Mouse (Mus musculus) thymus, adult 2 months (tissue): ENCODE data around the gene Rere. TPM values are rescaled to one million over a fixed set of nuclear protein-coding genes. Genes with fewer than 3 reads are reported as not detected.

Source experiments
- DNase-seq: peaks from one replicate; pipeline ENCODE4 v3.0.0; 2021
- H3K27ac ChIP-seq: fragments of 200-500 bp; 2 replicates; pipeline ENCODE4 v1.5.1; 2012; ENCODE audit warnings: low read length, control low read depth; ENCODE audit not compliant: control insufficient read depth, insufficient read depth
- H3K27me3 ChIP-seq: fragments of 200-500 bp; 2 replicates; pipeline ENCODE4 v1.6.1; 2012; ENCODE audit warnings: mild to moderate bottlenecking, low read length, moderate library complexity, mixed read lengths; ENCODE audit not compliant: control insufficient read depth, insufficient read depth
- H3K36me3 ChIP-seq: fragments of 200-500 bp; 2 replicates; pipeline ENCODE4 v1.6.1; 2012; ENCODE audit warnings: mild to moderate bottlenecking, low read length, moderate library complexity; ENCODE audit not compliant: control insufficient read depth, insufficient read depth
- H3K4me1 ChIP-seq: fragments of 200-500 bp; replicated peaks from 2 replicates; pipeline ENCODE4 v1.6.1; 2012; ENCODE audit warnings: low read length; ENCODE audit not compliant: control insufficient read depth, insufficient read depth
- H3K4me3 ChIP-seq: fragments of 200-500 bp; 2 replicates; pipeline ENCODE4 v1.5.1; 2012; ENCODE audit warnings: mild to moderate bottlenecking, low read length, control low read depth, moderate library complexity; ENCODE audit not compliant: control insufficient read depth, insufficient read depth
- CTCF ChIP-seq: fragments of 200-500 bp; IDR thresholded peaks from 2 replicates; pipeline ENCODE4 v1.5.1; 2012; ENCODE audit warnings: mild to moderate bottlenecking, control low read depth, low read length, moderate library complexity, borderline replicate concordance; ENCODE audit not compliant: control insufficient read depth, poor library complexity, insufficient read depth; ENCODE audit errors: extremely low read depth
- POLR2A ChIP-seq: fragments of 200-500 bp; IDR thresholded peaks from 2 replicates; pipeline ENCODE4 v1.6.1; 2012; ENCODE audit warnings: mild to moderate bottlenecking, low read length, control low read depth, moderate library complexity; ENCODE audit not compliant: control insufficient read depth, poor library complexity, insufficient read depth; ENCODE audit errors: extremely low read depth
- WGBS: fragments of 180-500 bp; shearing (Covaris S2); methylation state at CpG from one replicate; pipeline ENCODE4 v1.1.7; 2018; 5-methylcytosine and 5-hydroxymethylcytosine counted together
- polyA plus RNA-seq: library from polyadenylated mRNA; depleted of rRNA; stranded (reverse); fragments of >200 nt; gene quantifications from 2 replicates; pipeline ENCODE4 v1.2.3, GENCODE M21; 2012

Gene Rere
- polyA plus RNA-seq, 1 experiment = 52.5 TPM

- TF ChIP-seq POLR2A = no peak
- Histone ChIP-seq H3K4me1 (no peaks in the 10 kb centered on the region), H3K27ac (no peak overlapping the region), H3K4me3 (no peak overlapping the region), H3K36me3 (no peaks in the 10 kb centered on the region), H3K27me3 (no peaks in the 10 kb centered on the region)
- WGBS = 93% methylated on average over 12 of the region's 12 CpGs
- no peak for DNase-seq
Measured at GRCm38 (mm10) chr4:150454571-150455306, 173.3 kb downstream of the Rere start.

GRCm38 (mm10) chr4:150455750-150456149 is 174.3 kb downstream of the Rere start:
- 97% methylated on average over 1 of the region's 1 CpGs for WGBS
- no peak for DNase-seq
- Histone ChIP-seq H3K27ac (no peak overlapping the region), H3K4me3 (no peak overlapping the region), H3K27me3 (no peaks in the 10 kb centered on the region), H3K36me3 (no peaks in the 10 kb centered on the region), H3K4me1 (no peaks in the 10 kb centered on the region)
- TF ChIP-seq POLR2A (no peak), CTCF (no peak)

- Histone ChIP-seq H3K36me3 (no peaks in the 10 kb centered on the region), H3K27ac (no peak overlapping the region), H3K27me3 (no peaks in the 10 kb centered on the region), H3K4me3 (no peak overlapping the region), H3K4me1 (no peaks in the 10 kb centered on the region)
- DNase-seq = no peak
- 95% methylated on average over 7 of the region's 7 CpGs for WGBS
- TF ChIP-seq POLR2A (no peak), CTCF (no peak)
Measured at GRCm38 (mm10) chr4:150456452-150456851, 175.0 kb downstream of the Rere start.

- WGBS = 94% methylated on average over 2 of the region's 2 CpGs
- Histone ChIP-seq H3K27me3 (no peaks in the 10 kb centered on the region), H3K27ac (no peak overlapping the region), H3K36me3 (no peaks in the 10 kb centered on the region), H3K4me3 (no peak overlapping the region), H3K4me1 (no peaks in the 10 kb centered on the region)
- TF ChIP-seq CTCF (no peak), POLR2A (no peak)
- no peak for DNase-seq
Measured at GRCm38 (mm10) chr4:150456886-150457285, 175.4 kb downstream of the Rere start.

GRCm38 (mm10) chr4:150457353-150457752 is 175.9 kb downstream of the Rere start:
- Histone ChIP-seq H3K4me3 (no peak overlapping the region), H3K27me3 (no peaks in the 10 kb centered on the region), H3K36me3 (no peaks in the 10 kb centered on the region), H3K27ac (no peak overlapping the region), H3K4me1 (no peaks in the 10 kb centered on the region)
- 90% methylated on average over 4 of the region's 4 CpGs for WGBS
- no peak for TF ChIP-seq CTCF
- TF ChIP-seq POLR2A = no peak
- no peak for DNase-seq

GRCm38 (mm10) chr4:150457771-150458170 is 176.3 kb downstream of the Rere start:
- H3K4me1 ChIP-seq = no peaks in the 10 kb centered on the region
- TF ChIP-seq CTCF = no peak
- no peak for TF ChIP-seq POLR2A
- DNase-seq = no peak
- no peaks in the 10 kb centered on the region for H3K36me3 ChIP-seq
- H3K27me3 ChIP-seq = no peaks in the 10 kb centered on the region
- no peak overlapping the region for H3K4me3 ChIP-seq
- WGBS = 93% methylated on average over 7 of the region's 7 CpGs
- H3K27ac ChIP-seq = no peak overlapping the region
